Mouse (Mus musculus) myocyte (in vitro differentiated cells): Measurements from ENCODE around the gene Fam198a. TPM values are rescaled to one million over a fixed set of nuclear protein-coding genes. Genes with fewer than 3 reads are reported as not detected.

Experiments used
- H3K27me3 ChIP-seq: one replicate; pipeline ENCODE4 v1.6.1; 2011; ENCODE audit not compliant: control insufficient read depth, insufficient read depth, insufficient read length
- H3K36me3 ChIP-seq: one replicate; pipeline ENCODE4 v1.6.1; 2011; ENCODE audit not compliant: control insufficient read depth, insufficient read depth
- H3K4me2 ChIP-seq: one replicate; pipeline ENCODE4 v1.6.1; 2011; ENCODE audit warnings: low read depth, control low read depth
- H3K4me3 ChIP-seq: one replicate; pipeline ENCODE4 v1.5.1; 2011; ENCODE audit warnings: mild to moderate bottlenecking, control low read depth, moderate library complexity
- H3K79me2 ChIP-seq: one replicate; pipeline ENCODE4 v1.6.1; 2011; ENCODE audit not compliant: control insufficient read depth, insufficient read depth
- H3ac ChIP-seq: one replicate; pipeline ENCODE4 v1.6.1; 2011; ENCODE audit not compliant: control insufficient read depth, insufficient read length
- CEBPB ChIP-seq: IDR thresholded peaks from 2 replicates; pipeline ENCODE4 v1.6.1; 2011; ENCODE audit warnings: mild to moderate bottlenecking, moderate library complexity; ENCODE audit not compliant: poor library complexity, insufficient read depth, severe bottlenecking
- E2F4 ChIP-seq: IDR thresholded peaks from one replicate; pipeline ENCODE4 v1.6.1; 2011; ENCODE audit warnings: mild to moderate bottlenecking, control low read depth, moderate library complexity; ENCODE audit not compliant: insufficient read depth
- MAX ChIP-seq: IDR thresholded peaks from one replicate; pipeline ENCODE4 v1.6.1; 2011; ENCODE audit warnings: low read depth, mild to moderate bottlenecking, control low read depth
- MYOD1 ChIP-seq, 3 experiments: IDR thresholded peaks; one replicate each; pipeline ENCODE4 v1.6.1; 2011; ENCODE audit warnings: control low read depth in 2 of 3, low read depth in 2 of 3, mild to moderate bottlenecking in 2 of 3, moderate library complexity in 1 of 3; ENCODE audit not compliant: insufficient read length in 2 of 3, control insufficient read depth in 1 of 3
- MYOG ChIP-seq, 3 experiments: IDR thresholded peaks; one replicate each; pipeline ENCODE4 v1.6.1; 2011; ENCODE audit warnings: control low read depth in 2 of 3, low read depth in 2 of 3, mild to moderate bottlenecking in 2 of 3; ENCODE audit not compliant: insufficient read length in 2 of 3, control insufficient read depth in 1 of 3, insufficient read depth in 1 of 3
- POLR2A ChIP-seq: IDR thresholded peaks from one replicate; pipeline ENCODE4 v1.6.1; 2011; ENCODE audit warnings: low read depth, mild to moderate bottlenecking, control low read depth, moderate library complexity; ENCODE audit not compliant: insufficient read length
- POLR2AphosphoS2 ChIP-seq: IDR thresholded peaks from one replicate; pipeline ENCODE4 v1.6.1; 2011; ENCODE audit warnings: low read depth, control low read depth; ENCODE audit not compliant: insufficient read length
- REST ChIP-seq: IDR thresholded peaks from one replicate; pipeline ENCODE4 v1.6.1; 2011; ENCODE audit warnings: mild to moderate bottlenecking, control low read depth, moderate library complexity; ENCODE audit not compliant: insufficient read depth, insufficient read length
- SRF ChIP-seq: IDR thresholded peaks from one replicate; pipeline ENCODE4 v1.6.1; 2011; ENCODE audit warnings: low read depth; ENCODE audit not compliant: control insufficient read depth, insufficient read length
- TCF12 ChIP-seq: IDR thresholded peaks from one replicate; pipeline ENCODE4 v1.6.1; 2011; ENCODE audit warnings: mild to moderate bottlenecking, control low read depth; ENCODE audit not compliant: poor library complexity, insufficient read depth, severe bottlenecking
- TCF3 ChIP-seq: IDR thresholded peaks from one replicate; pipeline ENCODE4 v1.6.1; 2011; ENCODE audit warnings: low read depth, control low read depth; ENCODE audit not compliant: insufficient read length
- USF1 ChIP-seq: IDR thresholded peaks from one replicate; pipeline ENCODE4 v1.6.1; 2011; ENCODE audit warnings: low read depth, mild to moderate bottlenecking, control low read depth, moderate library complexity
- polyA plus RNA-seq: library from polyadenylated mRNA; unstranded; fragments of >200 nt; fragmentation: generic; extraction: Trizol; gene quantifications from one replicate; pipeline ENCODE4 v1.2.1, GENCODE M21; 2012; ENCODE audit warnings: missing spikeins

The Fam198a gene
- polyA plus RNA-seq, 1 experiment, result 0.02 TPM

DNA sequence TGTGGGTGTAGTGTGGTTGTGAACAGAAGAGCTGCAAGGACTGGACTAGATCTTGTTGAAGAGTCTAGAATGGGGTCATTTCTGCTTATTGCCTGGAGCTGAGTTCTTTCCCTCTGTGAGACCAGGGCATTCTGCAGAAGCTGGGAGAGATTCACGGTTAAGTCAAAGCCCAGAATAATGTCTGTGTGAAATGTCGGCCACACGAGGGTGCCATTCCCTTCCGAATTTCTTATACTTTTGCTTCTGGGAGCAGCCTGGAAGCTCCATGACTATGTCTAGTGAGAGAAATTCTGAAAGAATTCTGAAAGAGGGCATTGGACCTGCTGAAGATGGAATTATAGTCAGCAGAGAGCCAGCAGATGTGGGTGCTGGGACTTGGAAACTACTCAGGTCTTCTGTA is 3.0 kb upstream of the Fam198a start:
- Histone ChIP-seq H3ac (no peak overlapping the region), H3K36me3 (no peaks in the 10 kb centered on the region)
- TF ChIP-seq MYOG (IDR thresholded peaks at IDR 0.05; ENCODE audit: control insufficient read depth in 1 of 3, insufficient read depth in 1 of 3, insufficient read length in 2 of 3, low read depth in 2 of 3) (no peak), TCF3 (no peak), SRF (no peak), REST (no peak), POLR2A (no peak), MAX (no peak), POLR2AphosphoS2 (no peak), USF1 (no peak), MYOD1 (IDR thresholded peaks at IDR 0.05; ENCODE audit: control insufficient read depth in 1 of 3, insufficient read length in 2 of 3, low read depth in 2 of 3) (no peak), TCF12 (no peak), CEBPB (no peak), E2F4 (no peak)

DNA sequence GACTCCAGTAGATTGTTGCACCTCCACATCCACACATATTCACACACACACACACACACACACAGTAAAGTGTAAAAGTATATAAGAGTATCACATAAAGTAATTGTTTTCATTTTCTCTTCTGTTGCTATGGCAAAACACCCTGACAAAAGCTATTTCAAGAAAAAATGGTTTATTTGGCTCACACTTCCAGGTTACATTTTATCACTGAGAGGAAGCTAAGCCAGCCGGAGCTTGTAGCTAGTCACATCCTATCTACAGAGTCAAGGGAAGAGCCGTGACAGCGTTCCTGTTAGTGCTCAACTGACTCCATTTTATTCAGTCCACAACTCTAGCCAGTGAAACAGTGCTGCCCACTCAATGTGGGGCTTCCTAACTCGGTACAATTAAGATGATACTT is 2.4 kb upstream of the Fam198a start:
- Histone ChIP-seq H3K4me2 (no peak overlapping the region), H3K79me2 (no peaks in the 10 kb centered on the region), H3K27me3 (peaks cover 45% of the 10 kb centered on the region), H3K4me3 (no peak overlapping the region), H3ac (no peak overlapping the region), H3K36me3 (no peaks in the 10 kb centered on the region)
- no peak for TF ChIP-seq SRF
- TF ChIP-seq TCF3, result no peak
- TF ChIP-seq E2F4, result no peak
- TF ChIP-seq MYOG (IDR thresholded peaks at IDR 0.05; ENCODE audit: control insufficient read depth in 1 of 3, insufficient read depth in 1 of 3, insufficient read length in 2 of 3, low read depth in 2 of 3), result no peak
- no peak for TF ChIP-seq REST
- TF ChIP-seq TCF12, result no peak
- TF ChIP-seq MAX, result no peak
- TF ChIP-seq POLR2A, result no peak
- no peak for TF ChIP-seq USF1
- TF ChIP-seq CEBPB, result no peak
- TF ChIP-seq MYOD1 (IDR thresholded peaks at IDR 0.05; ENCODE audit: control insufficient read depth in 1 of 3, insufficient read length in 2 of 3, low read depth in 2 of 3), result no peak
- TF ChIP-seq POLR2AphosphoS2, result no peak

More for the DNA sequence above, 3.0 kb upstream of the Fam198a start:
- Histone ChIP-seq H3K4me3 (no peak overlapping the region), H3K79me2 (no peaks in the 10 kb centered on the region), H3K27me3 (peaks cover 50% of the 10 kb centered on the region), H3K4me2 (no peak overlapping the region)

DNA sequence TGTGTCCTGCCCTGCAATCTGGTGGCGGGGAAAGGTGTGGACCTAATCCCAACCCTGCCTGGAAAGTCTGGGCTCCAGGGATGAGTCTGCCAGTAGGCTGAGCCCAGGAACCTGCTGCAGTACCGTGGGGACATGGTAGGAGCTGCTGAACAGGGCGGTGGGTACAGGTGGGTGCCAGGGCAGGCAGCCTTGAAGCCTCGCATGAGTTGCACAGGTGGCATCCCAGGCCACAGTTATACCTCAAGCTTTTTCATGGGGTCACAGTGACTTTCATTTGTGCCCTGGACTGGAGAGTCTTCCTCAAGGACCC is 281 bp downstream of the Fam198a start:
- no peak overlapping the region for H3K4me2 ChIP-seq
- no peak for TF ChIP-seq MAX
- no peaks in the 10 kb centered on the region for H3K36me3 ChIP-seq
- no peak overlapping the region for H3ac ChIP-seq
- H3K79me2 ChIP-seq, result no peaks in the 10 kb centered on the region
- H3K4me3 ChIP-seq, result no peak overlapping the region
- peaks cover 34% of the 10 kb centered on the region for H3K27me3 ChIP-seq

DNA sequence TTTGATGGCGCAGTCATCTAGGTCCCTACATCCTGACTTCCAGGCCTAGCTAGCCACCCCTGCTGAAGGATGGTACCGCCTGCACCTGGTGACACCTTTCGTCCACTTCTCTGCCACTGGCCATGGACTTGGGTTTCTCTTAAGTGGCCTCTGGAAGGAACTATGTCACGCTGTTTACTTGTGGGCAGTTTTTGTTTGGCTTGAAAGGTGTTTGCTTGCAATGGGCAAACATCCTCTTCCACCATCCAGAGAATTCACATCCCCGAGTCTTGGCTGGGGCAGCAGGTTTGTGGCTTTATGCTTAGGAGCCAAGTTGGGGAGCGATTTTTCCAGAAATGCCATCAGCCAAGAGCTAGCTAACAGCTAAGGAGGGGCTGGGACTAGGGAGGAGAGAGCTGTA is 1.8 kb downstream of the Fam198a start:
- H3K4me3 ChIP-seq, result no peak overlapping the region
- no peak overlapping the region for H3ac ChIP-seq
- H3K27me3 ChIP-seq, result peaks cover 27% of the 10 kb centered on the region
- no peak for TF ChIP-seq MYOG (IDR thresholded peaks at IDR 0.05; ENCODE audit: control insufficient read depth in 1 of 3, insufficient read depth in 1 of 3, insufficient read length in 2 of 3, low read depth in 2 of 3)
- no peak for TF ChIP-seq CEBPB
- TF ChIP-seq POLR2AphosphoS2, result no peak
- TF ChIP-seq E2F4, result no peak
- TF ChIP-seq MAX, result no peak
- no peak for TF ChIP-seq USF1
- H3K79me2 ChIP-seq, result no peaks in the 10 kb centered on the region
- no peaks in the 10 kb centered on the region for H3K36me3 ChIP-seq
- H3K4me2 ChIP-seq, result no peak overlapping the region

DNA sequence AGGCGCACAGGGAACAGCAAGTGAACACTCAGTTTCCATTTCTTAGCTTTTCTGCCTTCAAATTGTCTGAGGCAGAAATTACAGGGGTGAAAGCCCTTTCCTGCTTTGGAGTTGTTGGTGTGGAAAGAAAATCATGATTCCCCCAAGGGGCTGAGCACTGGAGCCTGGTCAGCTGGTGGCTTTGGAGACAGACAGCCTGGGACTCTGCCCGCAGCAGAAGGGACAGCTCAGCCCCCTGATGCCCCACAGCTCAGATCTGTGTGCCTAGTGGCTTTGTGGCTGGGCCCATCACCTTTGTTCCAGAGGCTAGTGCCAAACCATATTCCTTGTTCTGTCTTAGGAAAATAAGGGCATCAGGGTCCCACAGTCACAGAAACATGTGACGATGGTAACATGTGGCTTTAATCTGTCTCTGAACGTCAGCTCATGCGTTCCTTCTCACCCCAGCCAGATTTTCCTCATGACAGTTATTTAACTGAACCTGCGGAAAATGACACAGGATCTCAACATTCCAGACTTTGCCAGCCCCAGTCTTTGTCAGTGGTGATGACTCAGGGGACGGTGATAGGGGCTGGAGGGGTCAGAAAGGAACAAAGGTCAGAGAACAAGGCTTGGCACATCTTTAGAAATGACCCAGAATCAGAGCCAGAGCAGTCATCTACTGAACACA is 9.3 kb downstream of the Fam198a start:
- no peak overlapping the region for H3K4me2 ChIP-seq
- H3ac ChIP-seq, result no peak overlapping the region
- peaks cover 9% of the 10 kb centered on the region for H3K27me3 ChIP-seq
- H3K4me3 ChIP-seq, result no peak overlapping the region
- H3K79me2 ChIP-seq, result no peaks in the 10 kb centered on the region
- TF ChIP-seq MYOD1 (IDR thresholded peaks at IDR 0.05; ENCODE audit: control insufficient read depth in 1 of 3, insufficient read length in 2 of 3, low read depth in 2 of 3) (no peak), CEBPB (no peak), POLR2A (no peak), MAX (no peak), POLR2AphosphoS2 (no peak), REST (no peak), TCF12 (no peak), TCF3 (no peak), MYOG (IDR thresholded peaks at IDR 0.05; ENCODE audit: control insufficient read depth in 1 of 3, insufficient read depth in 1 of 3, insufficient read length in 2 of 3, low read depth in 2 of 3) (no peak), SRF (no peak), E2F4 (no peak), USF1 (no peak)
- H3K36me3 ChIP-seq, result no peaks in the 10 kb centered on the region
